Mouse (Mus musculus) spleen, adult 2 months (tissue): ENCODE results near the gene Spen. TPM values are rescaled to one million over a fixed set of nuclear protein-coding genes. Genes with fewer than 3 reads are reported as not detected.

Experiments used
- DNase-seq, 2 experiments: peaks; one replicate each; pipeline versions ENCODE4 v3.0.0 to v3.0.0-alpha.2; 2012 to 2021; ENCODE audit warnings: low spot score in 2 of 2, low read depth in 1 of 2
- H3K27ac ChIP-seq: fragments of 200-500 bp; 2 replicates; pipeline ENCODE4 v1.5.1; 2012; ENCODE audit warnings: low read length, inconsistent platforms; ENCODE audit not compliant: insufficient read depth
- H3K27me3 ChIP-seq: fragments of 200-500 bp; 2 replicates; pipeline ENCODE4 v1.6.1; 2012; ENCODE audit warnings: mild to moderate bottlenecking, moderate library complexity, low read length, inconsistent platforms; ENCODE audit not compliant: control insufficient read depth, insufficient read depth
- H3K36me3 ChIP-seq: fragments of 200-500 bp; 2 replicates; pipeline ENCODE4 v1.6.1; 2012; ENCODE audit warnings: mild to moderate bottlenecking, low read length, inconsistent platforms; ENCODE audit not compliant: control insufficient read depth, insufficient read depth
- H3K4me1 ChIP-seq: fragments of 200-500 bp; 2 replicates; pipeline ENCODE4 v1.6.1; 2011; ENCODE audit warnings: inconsistent platforms; ENCODE audit not compliant: control insufficient read depth, insufficient read depth, insufficient read length
- H3K4me3 ChIP-seq: fragments of 200-500 bp; 2 replicates; pipeline ENCODE4 v1.5.1; 2011; ENCODE audit warnings: mild to moderate bottlenecking, inconsistent platforms; ENCODE audit not compliant: insufficient read depth, insufficient read length; ENCODE audit errors: extremely low read depth
- CTCF ChIP-seq: fragments of 200-500 bp; IDR thresholded peaks from 2 replicates; pipeline ENCODE4 v1.5.1; 2011; ENCODE audit warnings: mild to moderate bottlenecking, inconsistent platforms; ENCODE audit not compliant: insufficient read depth, insufficient read length, insufficient replicate concordance; ENCODE audit errors: extremely low read depth
- POLR2A ChIP-seq: fragments of 200-500 bp; IDR thresholded peaks from 2 replicates; pipeline ENCODE4 v1.6.1; 2011; ENCODE audit warnings: low read depth, low read length, inconsistent platforms
- WGBS: fragments of 180-500 bp; shearing (Covaris S2); methylation state at CpG from one replicate; pipeline ENCODE4 v1.1.7; 2018; 5-methylcytosine and 5-hydroxymethylcytosine counted together
- polyA plus RNA-seq: library from polyadenylated mRNA; depleted of rRNA; stranded (reverse); fragments of >200 nt; gene quantifications from 2 replicates; pipeline ENCODE4 v1.2.3, GENCODE M21; 2012

Spen gene
- polyA plus RNA-seq, 1 experiment = 28.2 TPM

DNA sequence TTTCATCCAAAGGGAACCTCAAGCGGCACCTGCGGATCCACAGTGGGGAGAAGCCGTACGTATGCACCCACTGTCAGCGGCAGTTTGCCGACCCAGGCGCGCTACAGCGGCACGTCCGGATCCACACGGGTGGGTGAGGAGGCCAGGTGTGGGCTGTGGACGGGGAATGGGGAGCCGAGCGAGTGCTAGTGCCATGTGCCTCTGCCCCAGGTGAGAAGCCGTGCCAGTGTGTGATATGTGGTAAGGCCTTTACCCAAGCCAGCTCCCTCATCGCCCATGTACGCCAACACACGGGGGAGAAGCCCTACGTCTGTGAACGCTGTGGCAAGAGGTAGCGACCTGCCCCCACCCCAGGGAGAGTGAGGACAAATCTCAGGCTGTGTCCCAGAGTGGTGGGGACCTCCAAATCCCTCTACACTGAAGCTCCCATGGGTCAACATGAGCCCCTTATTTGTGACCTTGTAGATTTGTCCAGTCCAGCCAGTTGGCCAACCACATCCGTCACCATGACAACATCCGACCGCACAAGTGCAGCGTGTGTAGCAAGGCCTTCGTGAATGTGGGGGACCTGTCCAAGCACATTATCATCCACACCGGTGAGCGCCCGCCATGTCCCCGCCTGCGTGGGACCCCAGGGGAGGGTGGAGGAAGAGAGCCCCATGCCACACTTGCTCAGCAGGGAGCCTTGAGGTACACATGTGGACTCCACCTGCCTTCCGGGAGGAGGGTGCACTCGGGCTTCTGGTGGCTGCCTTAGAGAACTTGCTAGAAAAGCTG lies 72.7 kb downstream of the Spen start:
- Histone ChIP-seq H3K27me3 (no peaks in the 10 kb centered on the region), H3K4me1 (no peaks in the 10 kb centered on the region), H3K4me3 (no peak overlapping the region), H3K27ac (no peak overlapping the region), H3K36me3 (peaks cover 75% of the 10 kb centered on the region)
- 96% methylated on average over 34 of the region's 34 CpGs for WGBS
- TF ChIP-seq CTCF (no peak), POLR2A (no peak)
- no peak for DNase-seq

DNA sequence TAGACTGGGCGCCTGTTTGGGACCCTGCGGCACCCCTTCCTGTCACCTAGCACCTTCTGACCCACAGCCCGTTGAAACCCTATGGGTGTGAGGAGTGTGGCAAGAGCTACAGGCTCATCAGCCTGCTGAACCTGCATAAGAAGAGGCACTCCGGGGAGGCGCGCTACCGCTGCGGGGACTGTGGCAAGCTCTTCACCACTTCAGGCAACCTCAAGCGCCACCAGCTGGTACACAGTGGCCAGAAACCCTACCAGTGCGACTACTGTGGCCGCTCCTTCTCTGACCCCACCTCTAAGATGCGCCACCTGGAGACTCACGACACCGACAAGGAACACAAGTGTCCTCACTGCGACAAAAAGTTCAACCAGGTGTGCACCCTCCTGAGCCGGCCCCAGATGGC lies 73.7 kb downstream of the Spen start:
- Histone ChIP-seq H3K27ac (no peak overlapping the region), H3K4me1 (no peaks in the 10 kb centered on the region), H3K4me3 (no peak overlapping the region), H3K27me3 (no peaks in the 10 kb centered on the region), H3K36me3 (peaks cover 69% of the 10 kb centered on the region)
- TF ChIP-seq CTCF = no peak
- TF ChIP-seq POLR2A = no peak
- WGBS = 94% methylated on average over 16 of the region's 16 CpGs
- no peak for DNase-seq

DNA sequence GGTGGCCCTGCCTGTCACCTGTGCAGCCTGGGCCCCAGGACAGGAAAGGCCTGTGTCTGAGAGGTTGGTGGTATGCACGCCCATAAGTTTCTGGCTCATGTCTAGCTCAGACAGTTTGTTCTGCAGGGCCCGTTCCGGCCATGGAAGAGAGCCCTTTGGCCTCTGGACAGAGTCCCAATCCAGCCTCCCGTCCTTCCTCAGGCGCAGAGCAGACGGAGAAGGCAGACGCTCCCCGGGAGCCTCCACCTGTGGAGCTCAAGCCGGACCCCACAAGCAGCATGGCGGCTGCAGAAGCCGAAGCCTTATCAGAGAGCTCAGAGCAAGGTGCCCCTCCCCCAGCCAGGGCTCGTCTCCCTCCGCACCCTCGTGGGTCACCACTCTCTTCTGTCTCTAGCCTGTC lies 74.9 kb downstream of the Spen start:
- Histone ChIP-seq H3K4me1 (no peaks in the 10 kb centered on the region), H3K36me3 (peaks cover 59% of the 10 kb centered on the region), H3K27me3 (no peaks in the 10 kb centered on the region), H3K4me3 (no peak overlapping the region), H3K27ac (no peak overlapping the region)
- 90% methylated on average over 14 of the region's 14 CpGs for WGBS
- TF ChIP-seq CTCF (no peak), POLR2A (no peak)
- DNase-seq = no peak

- H3K27me3 ChIP-seq = no peaks in the 10 kb centered on the region
- no peaks in the 10 kb centered on the region for H3K4me1 ChIP-seq
- H3K27ac ChIP-seq = no peak overlapping the region
- H3K36me3 ChIP-seq = peaks cover 45% of the 10 kb centered on the region
- H3K4me3 ChIP-seq = no peak overlapping the region
- 94% methylated on average over 12 of the region's 12 CpGs for WGBS
- DNase-seq = no peak
- TF ChIP-seq POLR2A (no peak), CTCF (no peak)
Measured at GRCm38 (mm10) chr4:141461576-141461975, 76.8 kb downstream of the Spen start.

- no peaks in the 10 kb centered on the region for H3K27me3 ChIP-seq
- no peak for DNase-seq
- no peak overlapping the region for H3K4me3 ChIP-seq
- no peak overlapping the region for H3K27ac ChIP-seq
- peaks cover 40% of the 10 kb centered on the region for H3K36me3 ChIP-seq
- 91% methylated on average over 12 of the region's 12 CpGs for WGBS
- no peaks in the 10 kb centered on the region for H3K4me1 ChIP-seq
- TF ChIP-seq POLR2A (no peak), CTCF (no peak)
Measured at GRCm38 (mm10) chr4:141461088-141461487, 77.3 kb downstream of the Spen start.

GRCm38 (mm10) chr4:141460481-141460880 lies 77.9 kb downstream of the Spen start:
- no peaks in the 10 kb centered on the region for H3K27me3 ChIP-seq
- H3K36me3 ChIP-seq = peaks cover 34% of the 10 kb centered on the region
- no peak overlapping the region for H3K27ac ChIP-seq
- no peak overlapping the region for H3K4me3 ChIP-seq
- TF ChIP-seq CTCF = no peak
- no peaks in the 10 kb centered on the region for H3K4me1 ChIP-seq
- WGBS = 75% methylated on average over 4 of the region's 4 CpGs
- no peak for DNase-seq

DNA sequence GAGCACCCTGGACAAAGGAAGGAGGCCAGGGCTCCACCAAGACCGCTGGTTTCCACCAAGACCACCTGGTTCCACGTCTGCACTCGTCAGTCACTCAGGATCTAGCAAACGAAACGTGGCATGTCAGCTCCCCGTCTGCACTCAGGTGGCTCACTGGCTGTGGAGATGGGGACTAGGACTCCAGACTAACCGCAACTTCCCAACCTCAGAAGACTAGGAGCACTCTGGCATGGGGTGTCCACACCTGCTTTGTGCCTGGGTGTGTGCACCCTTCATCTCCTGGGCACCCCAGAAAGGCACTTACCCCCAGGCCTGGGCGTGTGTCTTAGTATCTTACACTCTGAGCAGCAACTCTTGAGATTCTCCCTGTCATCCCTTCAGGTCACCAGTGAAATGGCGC lies 78.6 kb downstream of the Spen start:
- DNase-seq = no peak
- no peak overlapping the region for H3K27ac ChIP-seq
- peaks cover 2% of the 10 kb centered on the region; the same call in 1 of the 2 replicates for H3K4me1 ChIP-seq
- WGBS = 95% methylated on average over 9 of the region's 9 CpGs
- H3K4me3 ChIP-seq = no peak overlapping the region
- TF ChIP-seq CTCF (no peak), POLR2A (no peak)
- no peaks in the 10 kb centered on the region for H3K27me3 ChIP-seq
- peaks cover 27% of the 10 kb centered on the region for H3K36me3 ChIP-seq
